In genomic region chrX:38438147-38438791, GRCm38 (mm10) we compare ENCODE assay signal across 8 mouse cellular contexts. TPM values are rescaled to one million over a fixed set of nuclear protein-coding genes. Genes with fewer than 3 reads are reported as not detected.
DNase-seq lines count a peak whose midpoint lies in the region; ATAC-seq and TF ChIP-seq lines count a peak whose summit lies in the region.

No protein-coding gene starts in this region.

- no peaks in the 10 kb centered on the region for H3K27me3 ChIP-seq in G1E (ENCODE audit: insufficient read depth, low read length)

- H3K4me1 ChIP-seq in G1E (ENCODE audit: insufficient read depth, low read depth, low read length): no peaks in the 10 kb centered on the region

- no peaks in the 10 kb centered on the region for H3K9me3 ChIP-seq in G1E (replicated peaks)

- intact Hi-C loops in heart, postnatal 36 days (cut with DNase I): loop anchor here (2.0 to 5.0 kb wide), 2 partner anchors 19 to 186 kb away; partner anchors contain the start of genes Lamp2 and Tmem255a

- peaks cover 48% of the 10 kb centered on the region for H3K36me3 ChIP-seq in G1E (replicated peaks)

- DNase-seq in G1E (ENCODE audit: low spot score): no peak
- peak; percentile 91 for DNase-seq in brain, embryonic 14.5 days (ENCODE audit: low read depth)
- peak; percentile 61 for DNase-seq in fibroblast of lung, adult 2 months (ENCODE audit: low read depth)
- DNase-seq in heart, postnatal 36 days: peak; percentile 77 to 81
- peak; percentile 56 to 79 for DNase-seq in layer of hippocampus, postnatal 25 days (ENCODE audit: extremely low spot score in 1 of 2, low spot score in 1 of 2)
- peak; percentile 56 to 76 for DNase-seq in lung, postnatal 4 days
- peak; percentile 53 for DNase-seq in retina, postnatal 7 days (ENCODE audit: low read depth, low spot score)
- DNase-seq in thymus, postnatal 4 days: peak; percentile 77

- TF ChIP-seq CTCF in G1E (IDR thresholded peaks at IDR 0.05; ENCODE audit: low read depth, low read length): peak; percentile 49
- peak; percentile 83 for TF ChIP-seq CTCF in brain, embryonic 14.5 days (IDR thresholded peaks at IDR 0.05; ENCODE audit: borderline replicate concordance, extremely low read depth, insufficient read depth, insufficient read length)

- no peak; the same call in 1 of the 2 replicates for ATAC-seq in G1E (ENCODE audit: extremely low read depth, insufficient number of reproducible peaks, low FRiP score, poor library complexity, severe bottlenecking)

- no peak for TF ChIP-seq POLR2A in brain, embryonic 14.5 days (IDR thresholded peaks at IDR 0.05; ENCODE audit: borderline replicate concordance, extremely low read depth, insufficient read depth, insufficient read length, poor library complexity, severe bottlenecking)

- no peak overlapping the region for H3K4me3 ChIP-seq in G1E (ENCODE audit: low read depth, low read length)

RNA-seq across cellular contexts. Expression of gene Lamp2, which starts 18.0 kb away (rescaled TPM):
- total RNA-seq in G1E (2014; fragmentation: Nextera tagmentation) (355 and 405 TPM in 2 replicates), G1E (2017) (241 and 270 TPM in 2 replicates)
- 6.3 and 9.3 TPM in 2 replicates for polyA plus RNA-seq in G1E (2012)
- polyA plus RNA-seq in brain, embryonic 14.5 days (2012; rRNA removed): 40.6 and 49.5 TPM in 2 replicates
- 100 to 1,000 TPM; 140 to 146 TPM for total RNA-seq in heart, postnatal 36 days (2021)
- 10 to 100 TPM; 69.8 to 70.9 TPM for total RNA-seq in layer of hippocampus, postnatal 25 days (2021)
